Mouse (Mus musculus): ENCODE measurements around the gene Gm5148. TPM values are rescaled to one million over a fixed set of nuclear protein-coding genes. Genes with fewer than 3 reads are reported as not detected.

The Gm5148 gene
- polyA plus RNA-seq, 1 experiment from 2014 or later, result 7.5 TPM

Other genes with a start within 250 kb of the Gm5148 start
- gene Spry1, start 84.5 kb downstream of the Gm5148 start, polyA plus RNA-seq (2015; fragmentation: Nextera tagmentation; extraction: Ambion mirVana), result 36.2 and 39.6 TPM in 2 replicates

Data from kidney, embryonic 16.5 days (tissue).